Mouse (Mus musculus): ENCODE data around the gene Vegfb.

DNA sequence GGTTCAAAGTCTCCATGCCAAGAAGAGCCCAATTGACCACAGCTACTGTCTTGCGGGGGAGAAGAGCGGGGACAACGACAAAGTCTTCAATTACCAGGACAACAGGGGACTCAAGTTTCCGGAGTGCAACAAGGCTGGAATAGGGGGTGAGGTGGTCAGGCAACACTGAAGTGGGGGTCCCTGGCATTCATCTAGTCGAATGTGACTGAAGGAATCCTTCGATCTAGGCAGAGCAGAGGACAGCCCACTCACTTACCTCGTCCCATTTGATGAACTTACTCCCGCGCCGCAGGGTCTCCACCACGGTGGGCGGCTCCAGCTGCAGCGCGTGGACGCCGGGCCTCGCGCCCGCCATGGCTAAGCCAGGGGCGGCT is 18.2 kb downstream of the Vegfb start:
- TF ChIP-seq CTCF (conservative IDR thresholded peaks at IDR 0.05; ENCODE audit: low read length) (no peak), POU5F1 (IDR thresholded peaks at IDR 0.05; ENCODE audit: borderline replicate concordance, low read length) (no peak)

Data from E14TG2a.4 (cell line).